Mouse (Mus musculus) neural tube, embryonic 11.5 days (tissue): ENCODE measurements around the gene Id2. TPM values are rescaled to one million over a fixed set of nuclear protein-coding genes. Genes with fewer than 3 reads are reported as not detected.
A peak's percentile ranks its signal among the peaks of the same experiment; 100 is the strongest.

Source experiments
- ATAC-seq: fragments of 200-750 bp; cut with Nextera tagmentation; 2 replicates; pipeline ENCODE4 v1.8.0; 2017; ENCODE audit warnings: moderate number of reproducible peaks, mild to moderate bottlenecking, moderate TSS enrichment, moderate library complexity; ENCODE audit not compliant: insufficient read depth, low FRiP score, low TSS enrichment
- DNase-seq: peaks from one replicate; pipeline ENCODE4 v3.0.0-alpha.2; 2015; ENCODE audit warnings: low spot score
- H3K27ac ChIP-seq: fragments of 300-500 bp; sonication (generic); 2 replicates; pipeline ENCODE4 v1.5.1; 2014; ENCODE audit warnings: low read depth, mild to moderate bottlenecking, low read length
- H3K27me3 ChIP-seq: fragments of 300-500 bp; sonication (generic); 2 replicates; pipeline ENCODE4 v1.6.1; 2014; ENCODE audit warnings: mild to moderate bottlenecking, low read length, mixed read lengths; ENCODE audit not compliant: control insufficient read depth, insufficient read depth
- H3K36me3 ChIP-seq: fragments of 300-500 bp; sonication (generic); 2 replicates; pipeline ENCODE4 v1.6.1; 2014; ENCODE audit warnings: mild to moderate bottlenecking, low read length, moderate library complexity, mixed read lengths; ENCODE audit not compliant: control insufficient read depth, insufficient read depth
- H3K4me1 ChIP-seq: fragments of 300-500 bp; sonication (generic); 2 replicates; pipeline ENCODE4 v1.6.1; 2014; ENCODE audit warnings: low read length, mixed read lengths; ENCODE audit not compliant: control insufficient read depth, insufficient read depth
- H3K4me2 ChIP-seq: fragments of 300-500 bp; sonication (generic); 2 replicates; pipeline ENCODE4 v1.6.1; 2014; ENCODE audit warnings: low read depth, mild to moderate bottlenecking, moderate library complexity
- H3K4me3 ChIP-seq: fragments of 300-500 bp; sonication (generic); 2 replicates; pipeline ENCODE4 v1.5.1; 2014; ENCODE audit warnings: low read depth, low read length
- H3K9ac ChIP-seq: fragments of 300-500 bp; sonication (generic); 2 replicates; pipeline ENCODE4 v1.6.1; 2014; ENCODE audit warnings: mild to moderate bottlenecking, low read length
- H3K9me3 ChIP-seq: fragments of 300-500 bp; sonication (generic); 2 replicates; pipeline ENCODE4 v1.6.1; 2016; ENCODE audit warnings: low read length; ENCODE audit not compliant: control insufficient read depth
- WGBS: fragments of 180-500 bp; shearing (Covaris S2); extraction: QIAGEN DNeasy Blood & Tissue Kit; methylation state at CpG from one replicate; pipeline ENCODE4 v1.1.7; 2014; 5-methylcytosine and 5-hydroxymethylcytosine counted together
- polyA plus RNA-seq: library from polyadenylated mRNA; unstranded; fragments of >200 nt; fragmentation: Nextera tagmentation; extraction: Ambion mirVana; gene quantifications from 2 replicates; pipeline ENCODE4 v1.2.1, GENCODE M21; 2014

Gene Id2
- polyA plus RNA-seq, 1 experiment from 2014 or later, result 311 TPM

- Histone ChIP-seq H3K27ac (peak overlapping the region; percentile 85), H3K4me3 (peak overlapping the region; percentile 45), H3K36me3 (no peaks in the 10 kb centered on the region), H3K9ac (peak overlapping the region; percentile 86), H3K27me3 (no peaks in the 10 kb centered on the region), H3K4me2 (peak overlapping the region; percentile 92), H3K9me3 (no peaks in the 10 kb centered on the region), H3K4me1 (peaks cover 17% of the 10 kb centered on the region)
- no peak for ATAC-seq
- WGBS, result under 1% methylated on average over 55 of the region's 59 CpGs
- peak; percentile 78 for DNase-seq
Observed at GRCm38 (mm10) chr12:25100411-25101217, 3.7 kb upstream of the Id2 start.

- peak overlapping the region; percentile 45 for H3K4me3 ChIP-seq
- peak overlapping the region; percentile 92 for H3K4me2 ChIP-seq
- no peaks in the 10 kb centered on the region for H3K36me3 ChIP-seq
- H3K9me3 ChIP-seq, result no peaks in the 10 kb centered on the region
- peaks cover 17% of the 10 kb centered on the region for H3K4me1 ChIP-seq
- ATAC-seq (no peak), DNase-seq (peak; percentile 53)
- H3K9ac ChIP-seq, result peak overlapping the region; percentile 86
- peak overlapping the region; percentile 85 for H3K27ac ChIP-seq
- under 1% methylated on average over 38 of the region's 38 CpGs for WGBS
- H3K27me3 ChIP-seq, result no peaks in the 10 kb centered on the region
Observed at GRCm38 (mm10) chr12:25099563-25100408, 2.8 kb upstream of the Id2 start.

GRCm38 (mm10) chr12:25099313-25099562 lies 2.3 kb upstream of the Id2 start:
- no peaks in the 10 kb centered on the region for H3K36me3 ChIP-seq
- H3K4me1 ChIP-seq, result peaks cover 17% of the 10 kb centered on the region
- DNase-seq, result peak; percentile 89
- H3K4me3 ChIP-seq, result peak overlapping the region; percentile 45
- H3K9ac ChIP-seq, result peak overlapping the region; percentile 86
- no peaks in the 10 kb centered on the region for H3K9me3 ChIP-seq
- H3K27ac ChIP-seq, result peak overlapping the region; percentile 85
- H3K4me2 ChIP-seq, result peak overlapping the region; percentile 92
- ATAC-seq, result peak; percentile 36; the same call in 1 of the 2 replicates
- 0% methylated on average over 9 of the region's 9 CpGs for WGBS
- H3K27me3 ChIP-seq, result no peaks in the 10 kb centered on the region

GRCm38 (mm10) chr12:25098561-25099312 lies 1.8 kb upstream of the Id2 start:
- 0% methylated on average over 54 of the region's 61 CpGs for whole genome bisulfite sequencing
- Histone ChIP-seq H3K36me3 (no peaks in the 10 kb centered on the region), H3K4me1 (peaks cover 17% of the 10 kb centered on the region), H3K9me3 (no peaks in the 10 kb centered on the region), H3K4me3 (peak overlapping the region; percentile 45), H3K27me3 (no peaks in the 10 kb centered on the region), H3K4me2 (peak overlapping the region; percentile 92), H3K27ac (peak overlapping the region; percentile 85), H3K9ac (peak overlapping the region; percentile 37)
- ATAC-seq, result peak; percentile 70
- DNase-seq, result peak; percentile 98

GRCm38 (mm10) chr12:25098161-25098550 lies 1.2 kb upstream of the Id2 start:
- no peaks in the 10 kb centered on the region for H3K36me3 ChIP-seq
- no peaks in the 10 kb centered on the region for H3K27me3 ChIP-seq
- peaks cover 22% of the 10 kb centered on the region for H3K4me1 ChIP-seq
- H3K27ac ChIP-seq, result peak overlapping the region; percentile 85
- ATAC-seq (no peak), DNase-seq (no peak)
- H3K9me3 ChIP-seq, result no peaks in the 10 kb centered on the region
- WGBS, result under 1% methylated on average over 6 of the region's 10 CpGs
- peak overlapping the region; percentile 45; the same call in 1 of the 2 replicates for H3K4me3 ChIP-seq
- H3K4me2 ChIP-seq, result peak overlapping the region; percentile 92
- H3K9ac ChIP-seq, result peak overlapping the region; percentile 37

- no peaks in the 10 kb centered on the region for H3K27me3 ChIP-seq
- no peaks in the 10 kb centered on the region for H3K36me3 ChIP-seq
- peak overlapping the region; percentile 85 for H3K27ac ChIP-seq
- WGBS, result 2% methylated on average over 28 of the region's 28 CpGs
- no peaks in the 10 kb centered on the region for H3K9me3 ChIP-seq
- H3K4me2 ChIP-seq, result peak overlapping the region; percentile 92
- H3K4me1 ChIP-seq, result peaks cover 26% of the 10 kb centered on the region
- peak overlapping the region; percentile 45 for H3K4me3 ChIP-seq
- H3K9ac ChIP-seq, result peak overlapping the region; percentile 37
- no peak for ATAC-seq
- peak; percentile 79 for DNase-seq
Observed at GRCm38 (mm10) chr12:25097210-25098160, 545 bp upstream of the Id2 start.

GRCm38 (mm10) chr12:25096640-25097051 lies 294 bp downstream of the Id2 start:
- Histone ChIP-seq H3K4me1 (peaks cover 26% of the 10 kb centered on the region), H3K9ac (peak overlapping the region; percentile 50), H3K36me3 (no peaks in the 10 kb centered on the region), H3K27ac (peak overlapping the region; percentile 85), H3K9me3 (no peaks in the 10 kb centered on the region), H3K4me3 (peak overlapping the region; percentile 86), H3K4me2 (peak overlapping the region; percentile 92), H3K27me3 (no peaks in the 10 kb centered on the region)
- ATAC-seq, result 0 out of 2 replicates have a peak, but pooled peaks have one; percentile 5
- WGBS, result under 1% methylated on average over 15 of the region's 15 CpGs
- no peak for DNase-seq
